In the genomic region with DNA sequence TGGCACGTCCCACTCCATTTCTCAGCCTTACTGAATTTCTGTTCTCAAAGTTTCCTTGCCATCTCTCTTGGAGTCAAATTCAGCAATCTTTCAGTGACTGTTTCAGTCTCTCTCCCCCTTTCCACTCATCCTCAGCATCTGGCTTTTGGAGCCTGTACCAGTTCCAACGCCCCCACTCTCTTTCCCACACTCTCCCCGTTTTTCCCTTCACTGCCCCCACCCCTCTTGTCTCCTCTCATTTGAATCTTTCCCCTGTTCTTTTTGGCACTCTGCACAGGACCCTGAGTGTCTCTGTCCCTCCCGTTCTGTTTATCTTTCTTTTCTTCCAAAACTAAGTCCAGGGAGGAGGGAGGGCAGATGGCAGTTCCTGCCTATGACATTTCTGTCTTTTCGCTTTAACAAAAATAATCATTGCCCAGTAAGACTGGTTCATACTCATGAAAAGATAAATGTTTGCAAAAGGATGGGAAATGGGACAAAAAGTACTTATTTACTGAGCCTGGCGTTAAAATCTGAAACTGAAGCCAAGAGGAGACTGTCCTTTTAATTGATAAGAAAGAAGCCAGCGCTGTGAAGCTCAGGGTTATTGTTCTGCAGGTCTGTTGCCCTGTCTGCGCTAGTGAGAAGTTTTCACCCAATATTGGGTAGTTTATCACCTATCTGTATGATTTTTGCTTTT, we compare ENCODE assay signal across 10 mouse cellular contexts.
A peak's percentile ranks its signal among the peaks of the same experiment; 100 is the strongest.
DNase-seq lines count a peak whose midpoint lies in the region; ATAC-seq and TF ChIP-seq lines count a peak whose summit lies in the region.
"Had no signal": no experiment of that assay in that cellular context is flagged by ENCODE, and none has a peak within 500 bp of the region (broad histone marks: within the 10 kb centered on the region; RNA-seq: fewer than 3 reads in every experiment).

No protein-coding gene starts in this region.

- no peaks in the 10 kb centered on the region for H3K4me1 ChIP-seq in lung, postnatal 0 days (ENCODE audit: insufficient read depth, low read depth, low read length)
- peaks cover 4% of the 10 kb centered on the region; the same call in 1 of the 2 replicates for H3K4me1 ChIP-seq in small intestine, adult 2 months (ENCODE audit: control insufficient read depth, insufficient read depth, insufficient read length, low read length)
- H3K4me1 ChIP-seq: neural tube, embryonic 12.5 days had no signal

- peak overlapping the region; percentile 69 for H3K4me3 ChIP-seq in gastrocnemius, adult 2 months
- peak overlapping the region; percentile 33; the same call in 1 of the 2 replicates for H3K4me3 ChIP-seq in lung, postnatal 0 days (ENCODE audit: low read depth, low read length)
- no peak overlapping the region for H3K4me3 ChIP-seq in small intestine, adult 2 months (ENCODE audit: low read depth, low read length)
- H3K4me3 ChIP-seq: limb, embryonic 12.5 days; neural tube, embryonic 12.5 days had no signal

- H3K9ac ChIP-seq in lung, postnatal 0 days (replicated peaks; ENCODE audit: low read depth): no peak overlapping the region
- H3K9ac ChIP-seq: limb, embryonic 12.5 days; neural tube, embryonic 12.5 days had no signal

- peak overlapping the region; percentile 61 for H3K4me2 ChIP-seq in lung, postnatal 0 days (replicated peaks; ENCODE audit: low read depth, low read length)
- H3K4me2 ChIP-seq: limb, embryonic 12.5 days; neural tube, embryonic 12.5 days had no signal

- peak; percentile 48 for ATAC-seq in lung, postnatal 0 days

- intact Hi-C loops in gastrocnemius, adult 2 months (cut with DNase I): no loop called here
- intact Hi-C loops in gastrocnemius, postnatal 36 days (cut with DNase I): no loop called here
- intact Hi-C loops in heart, postnatal 25 days (cut with DNase I): no loop called here

- no peaks in the 10 kb centered on the region for H3K9me3 ChIP-seq in lung, postnatal 0 days (ENCODE audit: low read length)
- H3K9me3 ChIP-seq: limb, embryonic 12.5 days; neural tube, embryonic 12.5 days had no signal

- TF ChIP-seq CTCF in gastrocnemius, adult 2 months (IDR thresholded peaks at IDR 0.05): no peak
- TF ChIP-seq CTCF in lung, postnatal 0 days (IDR thresholded peaks at IDR 0.05): no peak
- TF ChIP-seq CTCF in small intestine, adult 2 months (IDR thresholded peaks at IDR 0.05; ENCODE audit: extremely low read depth, insufficient read length, insufficient replicate concordance, low read depth, low read length): no peak

- TF ChIP-seq POLR2A in small intestine, adult 2 months (IDR thresholded peaks at IDR 0.05; ENCODE audit: low read depth, low read length): no peak

- H3K27me3 ChIP-seq in lung, postnatal 0 days (replicated peaks; ENCODE audit: insufficient read depth, low read length): no peaks in the 10 kb centered on the region
- no peaks in the 10 kb centered on the region for H3K27me3 ChIP-seq in small intestine, adult 2 months (ENCODE audit: control insufficient read depth, insufficient read depth, low read length)
- H3K27me3 ChIP-seq: limb, embryonic 12.5 days; neural tube, embryonic 12.5 days had no signal

- DNase-seq in gastrocnemius, adult 2 months: no peak
- no peak for DNase-seq in gastrocnemius, postnatal 36 days
- peak; percentile 47 for DNase-seq in lung, postnatal 0 days (ENCODE audit: low spot score)
- DNase-seq in lung, postnatal 36 days: no peak
- DNase-seq in heart, postnatal 25 days (ENCODE audit: low spot score): peak; percentile 23
- DNase-seq in layer of hippocampus, adult 9-10 months (ENCODE audit: low spot score): no peak
- DNase-seq in embryo, embryonic 10 days (ENCODE audit: low spot score): no peak

- H3K27ac ChIP-seq in gastrocnemius, adult 2 months: peak overlapping the region; percentile 64
- H3K27ac ChIP-seq in lung, postnatal 0 days (ENCODE audit: low read length): peak overlapping the region; percentile 77
- H3K27ac ChIP-seq in small intestine, adult 2 months (ENCODE audit: insufficient read depth, low read depth, low read length): peak overlapping the region; percentile 27
- H3K27ac ChIP-seq: limb, embryonic 12.5 days; neural tube, embryonic 12.5 days had no signal

- 49% methylated on average over 8 of the region's 8 CpGs for WGBS in lung, postnatal 0 days
- 76% methylated on average over 8 of the region's 8 CpGs for WGBS in small intestine, adult 2 months

- H3K36me3 ChIP-seq in lung, postnatal 0 days (ENCODE audit: insufficient read depth, low read length): no peaks in the 10 kb centered on the region
- H3K36me3 ChIP-seq in small intestine, adult 2 months (ENCODE audit: control insufficient read depth, insufficient read depth, low read length): no peaks in the 10 kb centered on the region
- H3K36me3 ChIP-seq: limb, embryonic 12.5 days; neural tube, embryonic 12.5 days had no signal

- TF ChIP-seq EP300 in lung, postnatal 0 days (IDR thresholded peaks at IDR 0.05): peak; percentile 52

Comparison
In these comparisons a context has a peak if more than half of its experiments do, and no peak if none do; other contexts are left out.
1. DNase-seq: peak in lung, postnatal 0 days (single experiment) and heart, postnatal 25 days (single experiment); none in gastrocnemius, adult 2 months (single experiment), gastrocnemius, postnatal 36 days (0 of 2), lung, postnatal 36 days (single experiment), layer of hippocampus, adult 9-10 months (single experiment) and embryo, embryonic 10 days (single experiment).
2. H3K27ac ChIP-seq: peak in every context shown above with its lines; median percentile 77 in lung, postnatal 0 days; 64 in gastrocnemius, adult 2 months; 27 in small intestine, adult 2 months.